Mouse (Mus musculus): ENCODE measurements at regions not wholly inside any gene's neighbourhood (a gene's known extent, or its start where the extent isn't known, plus 50 kb on each side); places are given as distances from the start of the nearest gene placed in this dataset.

DNA sequence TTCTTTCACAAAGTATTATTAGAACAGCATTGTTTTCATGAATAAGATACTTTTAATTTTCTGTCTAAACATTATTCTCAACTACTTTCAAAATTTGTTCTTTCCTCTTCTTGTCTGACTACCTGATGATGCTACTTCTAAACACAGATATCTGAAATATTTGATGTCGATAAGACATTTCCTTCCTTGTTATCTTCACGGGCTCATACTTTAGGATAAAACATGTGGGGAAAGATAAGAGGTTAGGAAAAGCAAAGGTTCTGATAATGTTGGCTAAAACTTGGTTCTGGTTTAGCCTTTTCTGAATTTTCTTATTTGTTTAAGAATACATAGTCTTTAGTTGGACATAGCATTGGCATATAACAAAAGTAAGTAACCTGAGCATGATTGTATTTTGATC is 630.3 kb upstream of the Mdga2 start:
- Histone ChIP-seq H3K27ac (ENCODE audit: control insufficient read depth, low read depth, low read length) (no peak overlapping the region), H3K36me3 (ENCODE audit: control insufficient read depth in 1 of 2, insufficient read depth in 2 of 2, low read length in 2 of 2) (peaks cover 0 to 7% of the 10 kb centered on the region in 2 experiments; a peak in 2 of 4 replicates), H3K4me3 (ENCODE audit: control insufficient read depth in 1 of 2, insufficient read depth in 1 of 2, low read depth in 2 of 2, low read length in 2 of 2) (no peak overlapping the region), H3K9me3 (replicated peaks; ENCODE audit: insufficient read depth, low read length) (no peaks in the 10 kb centered on the region), H3K79me2 (ENCODE audit: control insufficient read depth, insufficient read depth, low read length, poor library complexity) (no peaks in the 10 kb centered on the region), H3K9ac (ENCODE audit: control insufficient read depth, low read depth, low read length, poor library complexity, severe bottlenecking) (no peak overlapping the region), H3K27me3 (ENCODE audit: control insufficient read depth in 1 of 2, insufficient read depth in 2 of 2, low read length in 2 of 2) (no peaks in the 10 kb centered on the region), H3K4me1 (ENCODE audit: control insufficient read depth in 1 of 2, insufficient read depth in 2 of 2, low read length in 2 of 2) (peaks cover 0 to 15% of the 10 kb centered on the region in 2 experiments; a peak in 2 of 4 replicates)
- DNase-seq (ENCODE audit: low read depth, low spot score) = peak; percentile 10
- TF ChIP-seq ZNF384 (IDR thresholded peaks at IDR 0.05; ENCODE audit: low read depth, low read length) (no peak), RCOR1 (IDR thresholded peaks at IDR 0.05; ENCODE audit: low read depth, low read length) (0 out of 2 replicates have a peak, but pooled peaks have one; percentile 23), NRF1 (IDR thresholded peaks at IDR 0.05; ENCODE audit: insufficient read depth, low read depth, low read length, poor library complexity, severe bottlenecking) (no peak), ETS1 (IDR thresholded peaks at IDR 0.05; ENCODE audit: low read depth, low read length) (peak; percentile 22; the same call in 1 of the 2 replicates), TCF12 (IDR thresholded peaks at IDR 0.05; ENCODE audit: low read depth, low read length) (peak; percentile 86), HCFC1 (IDR thresholded peaks at IDR 0.05; ENCODE audit: low read depth, low read length) (no peak), EP300 (IDR thresholded peaks at IDR 0.05; ENCODE audit: low read depth in 1 of 2, low read length in 2 of 2) (peak; percentile 71 to 84), GATA1 (IDR thresholded peaks at IDR 0.05; ENCODE audit: low read depth, low read length) (peak; percentile 85)

DNA sequence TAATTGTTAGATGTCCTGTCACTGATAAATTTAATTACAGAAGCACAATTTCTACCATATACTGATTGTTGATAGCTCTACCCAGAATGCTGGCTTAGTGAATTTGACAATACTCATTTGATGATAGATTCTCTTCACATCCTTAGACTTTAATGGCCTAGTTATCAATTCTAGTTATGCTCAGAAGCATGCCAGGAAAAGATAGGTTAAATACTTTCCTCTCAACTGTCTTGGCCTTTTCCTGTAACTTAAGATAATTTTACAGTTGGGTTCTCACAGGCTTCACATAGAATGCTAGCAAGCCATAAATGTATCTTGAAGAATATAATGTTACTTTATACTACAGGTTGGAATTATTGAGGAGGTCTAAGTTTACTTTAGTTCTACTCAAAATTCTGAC is 625.2 kb upstream of the Mdga2 start:
- peak; percentile 31 for DNase-seq (ENCODE audit: low read depth, low spot score)
- no peak overlapping the region for H3K4me3 ChIP-seq (ENCODE audit: control insufficient read depth in 1 of 2, insufficient read depth in 1 of 2, low read depth in 2 of 2, low read length in 2 of 2)
- no peaks in the 10 kb centered on the region for H3K9me3 ChIP-seq (replicated peaks; ENCODE audit: insufficient read depth, low read length)
- H3K79me2 ChIP-seq (ENCODE audit: control insufficient read depth, insufficient read depth, low read length, poor library complexity) = no peaks in the 10 kb centered on the region
- no peak overlapping the region for H3K9ac ChIP-seq (ENCODE audit: control insufficient read depth, low read depth, low read length, poor library complexity, severe bottlenecking)
- peaks cover 0 to 4% of the 10 kb centered on the region in 2 experiments; a peak in 1 of 4 replicates for H3K36me3 ChIP-seq (ENCODE audit: control insufficient read depth in 1 of 2, insufficient read depth in 2 of 2, low read length in 2 of 2)
- TF ChIP-seq SIN3A (IDR thresholded peaks at IDR 0.05; ENCODE audit: low read length) = no peak
- TF ChIP-seq TAL1 (IDR thresholded peaks at IDR 0.05; ENCODE audit: low read length) = no peak
- TF ChIP-seq EP300 (IDR thresholded peaks at IDR 0.05; ENCODE audit: low read depth in 1 of 2, low read length in 2 of 2) = peak; percentile 85 to 95
- no peak for TF ChIP-seq MYC (IDR thresholded peaks at IDR 0.05; ENCODE audit: low read depth, low read length)
- peak; percentile 79 for TF ChIP-seq MYB (IDR thresholded peaks at IDR 0.05; ENCODE audit: low read depth, low read length)
- TF ChIP-seq CHD2 (IDR thresholded peaks at IDR 0.05; ENCODE audit: low read length) = no peak
- no peak for TF ChIP-seq MAZ (IDR thresholded peaks at IDR 0.05; ENCODE audit: low read depth, low read length)
- TF ChIP-seq TCF12 (IDR thresholded peaks at IDR 0.05; ENCODE audit: low read depth, low read length) = peak; percentile 84
- peak; percentile 72 for TF ChIP-seq GATA1 (IDR thresholded peaks at IDR 0.05; ENCODE audit: low read depth, low read length)
- TF ChIP-seq NELFE (IDR thresholded peaks at IDR 0.05; ENCODE audit: low read depth, low read length) = no peak
- TF ChIP-seq ZKSCAN1 (IDR thresholded peaks at IDR 0.05; ENCODE audit: low read depth, low read length) = no peak
- H3K4me1 ChIP-seq (ENCODE audit: control insufficient read depth in 1 of 2, insufficient read depth in 2 of 2, low read length in 2 of 2) = peaks cover 0 to 16% of the 10 kb centered on the region in 2 experiments; a peak in 2 of 4 replicates
- H3K27me3 ChIP-seq (ENCODE audit: control insufficient read depth in 1 of 2, insufficient read depth in 2 of 2, low read length in 2 of 2) = no peaks in the 10 kb centered on the region
- no peak overlapping the region for H3K27ac ChIP-seq (ENCODE audit: control insufficient read depth, low read depth, low read length)
